Mouse (Mus musculus): ENCODE measurements around the gene Slc25a22. TPM values are rescaled to one million over a fixed set of nuclear protein-coding genes. Genes with fewer than 3 reads are reported as not detected.

Slc25a22 gene
- total RNA-seq, 2 experiments from 2014 or later, result 60.0 to 96.2 TPM

- intact Hi-C loops (cut with DNase I), result no loop called here
- no peak for DNase-seq
Observed at GRCm38 (mm10) chr7:141390326-141391259, 47.1 kb downstream of the Slc25a22 start.

DNA sequence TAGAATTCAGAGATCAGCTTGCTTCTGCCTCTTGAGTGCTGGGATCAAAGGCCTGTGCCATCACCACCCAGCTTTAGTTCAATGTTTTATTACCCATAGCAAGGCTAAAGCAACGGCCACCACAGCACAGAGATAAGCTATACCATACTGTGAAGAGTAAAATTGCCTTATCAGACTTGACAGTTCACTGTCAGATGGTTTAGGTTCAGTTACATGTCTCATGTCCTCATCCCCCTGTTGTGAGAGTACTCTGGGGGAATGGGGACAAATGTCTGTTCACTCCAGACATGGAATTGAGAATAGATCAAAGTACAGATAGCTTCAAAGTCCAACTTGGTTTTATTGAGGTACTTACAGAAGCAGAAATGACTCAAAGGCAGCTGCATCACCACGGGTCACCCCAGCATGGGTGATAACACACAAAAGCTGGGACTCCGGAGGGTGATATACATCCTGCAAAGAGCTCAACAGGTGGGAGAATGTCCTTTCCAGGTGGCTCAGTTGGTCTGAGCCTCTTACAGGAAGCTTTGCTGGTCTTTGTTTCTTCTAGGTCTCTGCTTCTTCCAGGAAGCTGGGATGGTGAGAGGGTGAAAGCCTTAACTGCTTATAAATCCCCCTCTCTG, 49.1 kb downstream of the Slc25a22 start:
- DNase-seq, result no peak
- intact Hi-C loops (cut with DNase I), result no loop called here

DNA sequence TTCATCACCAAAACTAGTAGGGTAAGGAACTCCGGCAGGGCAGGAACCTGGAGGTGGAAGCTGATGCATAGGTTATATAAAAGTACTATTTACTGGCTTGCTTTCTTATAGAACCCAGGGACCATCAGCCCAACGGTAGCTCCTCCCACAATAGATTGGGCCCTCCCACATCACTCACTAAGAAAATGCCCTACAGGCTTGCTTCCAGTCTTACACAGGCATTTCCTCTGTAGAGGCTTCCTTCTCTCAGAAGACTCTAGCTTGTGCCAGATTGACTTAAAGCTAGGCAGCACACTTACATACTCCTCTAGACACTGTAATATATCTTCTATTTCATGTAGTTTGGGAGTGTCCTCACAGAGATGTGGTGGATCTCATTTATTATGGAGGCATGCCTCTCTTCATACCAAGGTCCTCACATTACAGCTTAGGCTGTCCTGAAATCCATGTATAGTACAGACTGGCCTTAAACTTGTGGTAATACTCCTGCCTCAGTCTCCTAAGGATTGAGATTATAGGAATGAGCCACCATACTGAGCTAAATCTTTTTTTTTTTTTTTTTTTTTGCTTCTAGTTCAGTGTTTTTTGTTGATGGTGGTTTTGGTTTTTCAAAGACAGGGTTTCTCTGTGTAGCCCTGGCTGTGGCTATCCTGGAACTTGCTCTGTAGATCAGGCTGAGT, 49.7 kb downstream of the Slc25a22 start:
- intact Hi-C loops (cut with DNase I), result no loop called here
- DNase-seq, result no peak

DNA sequence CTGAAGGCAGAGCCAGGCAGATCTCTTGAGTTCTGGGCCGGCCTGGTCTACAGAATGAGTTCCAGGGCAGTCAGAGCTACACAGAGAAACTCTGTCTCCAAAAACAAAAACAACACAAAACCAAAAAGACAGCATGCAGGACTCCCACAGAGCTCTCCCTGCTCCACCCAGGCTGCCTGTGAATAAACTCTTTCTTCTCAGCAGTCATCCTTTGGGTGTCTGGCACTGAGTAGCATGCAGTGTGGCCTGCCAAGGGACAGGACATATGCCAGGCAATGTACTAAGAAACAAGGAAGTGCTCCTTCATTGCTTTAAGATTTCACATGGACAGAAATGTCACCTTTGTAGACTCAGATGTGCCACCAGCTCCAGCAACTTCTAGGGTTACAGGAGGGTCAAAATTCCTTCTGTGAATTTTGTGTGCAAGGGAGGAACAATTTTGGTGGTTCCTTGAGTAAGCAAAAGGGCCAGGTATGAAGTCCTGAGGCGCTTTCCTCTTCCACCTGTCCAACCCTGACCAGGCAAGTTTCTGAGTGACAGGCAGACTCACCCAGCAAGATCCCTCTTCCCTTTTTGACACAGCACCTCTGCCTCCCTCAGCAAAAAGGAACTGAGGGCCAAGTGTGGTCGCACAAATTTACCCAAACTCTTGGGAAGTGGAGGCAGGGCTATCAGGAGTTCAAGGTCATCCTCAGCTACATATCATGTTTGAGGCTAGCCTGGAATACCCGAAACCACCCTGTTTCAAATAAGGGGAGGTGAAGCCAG, 56.4 kb downstream of the Slc25a22 start:
- intact Hi-C loops (cut with DNase I), result no loop called here
- no peak for DNase-seq

Other genes with a start within 250 kb of the Slc25a22 start
- gene Hras, start 243.9 kb downstream of the Slc25a22 start, total RNA-seq (2021), result 100 to 1,000 TPM in 1 of 2 experiments, 10 to 100 TPM in 1; 97.9 to 104 TPM
- gene Lrrc56, start 243.7 kb downstream of the Slc25a22 start, total RNA-seq (2021), result 1 to 10 TPM; 2.8 to 4.0 TPM
- not detected for gene Lmntd2, start 223.8 kb downstream of the Slc25a22 start, total RNA-seq (2021)
- 1 to 10 TPM in 1 of 2 experiments, under 1 TPM in 1; 0.79 to 1.7 TPM for gene Rassf7, start 222.0 kb downstream of the Slc25a22 start, total RNA-seq (2021)
- gene Phrf1, start 209.1 kb downstream of the Slc25a22 start, total RNA-seq (2021), result 10 to 100 TPM; 31.9 to 36.5 TPM
- gene Irf7, start 171.4 kb downstream of the Slc25a22 start, total RNA-seq (2021), result 1 to 10 TPM; 4.1 to 8.6 TPM
- not detected for gene Cdhr5, start 161.1 kb downstream of the Slc25a22 start, total RNA-seq (2021)
- not detected for gene Sct, start 158.8 kb downstream of the Slc25a22 start, total RNA-seq (2021)
- not detected for gene Drd4, start 145.9 kb downstream of the Slc25a22 start, total RNA-seq (2021)
- gene Deaf1, start 110.2 kb downstream of the Slc25a22 start, total RNA-seq (2021), result 10 to 100 TPM; 16.5 to 17.1 TPM
- 10 to 100 TPM; 13.5 to 14.8 TPM for gene Tmem80, start 110.2 kb downstream of the Slc25a22 start, total RNA-seq (2021)
- gene Eps8l2, start 99.0 kb downstream of the Slc25a22 start, total RNA-seq (2021), result 1 to 10 TPM; 3.3 to 3.7 TPM
- 100 to 1,000 TPM; 114 to 116 TPM for gene Taldo1, start 45.7 kb downstream of the Slc25a22 start, total RNA-seq (2021)
- gene Gatd1, start 23.8 kb downstream of the Slc25a22 start, total RNA-seq (2021), result 10 to 100 TPM; 14.9 to 16.7 TPM
- gene Cend1, start 8.4 kb downstream of the Slc25a22 start, total RNA-seq (2021), result 1 to 10 TPM in 1 of 2 experiments, under 1 TPM in 1; 0.80 to 1.5 TPM
- gene Pidd1, start 6.1 kb upstream of the Slc25a22 start, total RNA-seq (2021), result under 1 TPM; 0.60 to 0.78 TPM
- gene Rplp2, start 9.5 kb upstream of the Slc25a22 start, total RNA-seq (2021), result 100 to 1,000 TPM; 885 to 891 TPM
- gene Pnpla2, start 17.3 kb upstream of the Slc25a22 start, total RNA-seq (2021), result 100 to 1,000 TPM; 552 to 604 TPM
- gene Cracr2b, start 23.2 kb upstream of the Slc25a22 start, total RNA-seq (2021), result 10 to 100 TPM; 24.1 to 24.2 TPM
- 100 to 1,000 TPM; 299 to 300 TPM for gene Cd151, start 29.5 kb upstream of the Slc25a22 start, total RNA-seq (2021)
- 10 to 100 TPM; 76.0 to 83.7 TPM for gene Polr2l, start 37.2 kb upstream of the Slc25a22 start, total RNA-seq (2021)
- 10 to 100 TPM; 27.3 to 44.1 TPM for gene Tspan4, start 37.3 kb upstream of the Slc25a22 start, total RNA-seq (2021)
- gene Chid1, start 102.0 kb upstream of the Slc25a22 start, total RNA-seq (2021), result 10 to 100 TPM; 43.2 to 48.5 TPM
- gene Ap2a2, start 124.3 kb upstream of the Slc25a22 start, total RNA-seq (2021), result 10 to 100 TPM; 54.9 to 57.6 TPM
- gene Muc6, start 217.4 kb upstream of the Slc25a22 start, total RNA-seq (2021), result not detected